Mouse (Mus musculus) 416B (cell line): ENCODE results near the gene Nrxn2.

Experiments used
- DNase-seq: peaks from one replicate; pipeline ENCODE4 v3.0.0; 2011; ENCODE audit warnings: low read depth

The Nrxn2 gene

GRCm38 (mm10) chr19:6542367-6543034, 124.0 kb downstream of the Nrxn2 start, which contains the start of gene Slc22a12:
Gene Slc22a12 (minus strand): TSS chr19:6543032.
- peak; percentile 33 for DNase-seq

DNA sequence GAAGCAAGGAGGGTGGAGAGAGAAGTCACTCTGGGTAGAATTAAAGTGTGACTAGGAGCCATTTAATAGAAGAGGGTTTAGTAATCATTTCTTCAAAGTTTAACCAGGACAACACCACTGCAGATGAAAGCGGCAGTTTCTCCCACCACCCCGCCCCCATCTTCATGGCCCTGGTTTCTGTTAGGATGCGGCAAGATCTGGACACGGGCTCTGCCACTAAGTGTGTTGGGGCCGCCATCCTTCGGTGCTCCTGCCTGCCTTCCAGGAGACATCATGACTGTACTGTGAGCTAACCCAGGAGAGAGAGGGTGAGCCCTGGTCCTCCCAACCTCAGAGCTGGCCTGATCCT, 124.5 kb downstream of the Nrxn2 start:
- DNase-seq = no peak

DNA sequence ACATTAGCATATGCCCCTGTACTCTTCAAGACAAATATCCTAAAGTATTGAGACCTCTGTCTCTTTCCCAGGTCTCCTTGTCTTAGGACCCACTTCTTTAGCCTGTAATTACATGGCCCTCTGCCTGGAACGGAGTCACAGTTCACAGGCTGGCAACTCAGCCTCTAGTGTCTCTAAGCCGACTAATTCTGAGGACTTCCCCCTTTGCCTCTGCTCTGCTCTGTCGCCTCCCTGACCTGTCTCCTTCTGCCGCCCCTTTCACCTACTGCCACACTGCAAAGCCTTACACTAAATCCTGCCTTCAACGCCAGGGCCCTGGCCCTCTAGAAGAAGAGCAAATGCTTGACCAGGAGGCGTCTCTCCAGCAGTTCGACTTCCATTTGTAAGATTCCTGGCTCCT, 125.0 kb downstream of the Nrxn2 start:
- DNase-seq = no peak

- DNase-seq = no peak
Measured at GRCm38 (mm10) chr19:6544712-6545111, 126.2 kb downstream of the Nrxn2 start.

- no peak for DNase-seq
Measured at GRCm38 (mm10) chr19:6545481-6545880, 127.0 kb downstream of the Nrxn2 start.

GRCm38 (mm10) chr19:6546096-6546495, 127.6 kb downstream of the Nrxn2 start:
- peak; percentile 37 for DNase-seq

- no peak for DNase-seq
Measured at GRCm38 (mm10) chr19:6547801-6548200, 129.3 kb downstream of the Nrxn2 start.

DNA sequence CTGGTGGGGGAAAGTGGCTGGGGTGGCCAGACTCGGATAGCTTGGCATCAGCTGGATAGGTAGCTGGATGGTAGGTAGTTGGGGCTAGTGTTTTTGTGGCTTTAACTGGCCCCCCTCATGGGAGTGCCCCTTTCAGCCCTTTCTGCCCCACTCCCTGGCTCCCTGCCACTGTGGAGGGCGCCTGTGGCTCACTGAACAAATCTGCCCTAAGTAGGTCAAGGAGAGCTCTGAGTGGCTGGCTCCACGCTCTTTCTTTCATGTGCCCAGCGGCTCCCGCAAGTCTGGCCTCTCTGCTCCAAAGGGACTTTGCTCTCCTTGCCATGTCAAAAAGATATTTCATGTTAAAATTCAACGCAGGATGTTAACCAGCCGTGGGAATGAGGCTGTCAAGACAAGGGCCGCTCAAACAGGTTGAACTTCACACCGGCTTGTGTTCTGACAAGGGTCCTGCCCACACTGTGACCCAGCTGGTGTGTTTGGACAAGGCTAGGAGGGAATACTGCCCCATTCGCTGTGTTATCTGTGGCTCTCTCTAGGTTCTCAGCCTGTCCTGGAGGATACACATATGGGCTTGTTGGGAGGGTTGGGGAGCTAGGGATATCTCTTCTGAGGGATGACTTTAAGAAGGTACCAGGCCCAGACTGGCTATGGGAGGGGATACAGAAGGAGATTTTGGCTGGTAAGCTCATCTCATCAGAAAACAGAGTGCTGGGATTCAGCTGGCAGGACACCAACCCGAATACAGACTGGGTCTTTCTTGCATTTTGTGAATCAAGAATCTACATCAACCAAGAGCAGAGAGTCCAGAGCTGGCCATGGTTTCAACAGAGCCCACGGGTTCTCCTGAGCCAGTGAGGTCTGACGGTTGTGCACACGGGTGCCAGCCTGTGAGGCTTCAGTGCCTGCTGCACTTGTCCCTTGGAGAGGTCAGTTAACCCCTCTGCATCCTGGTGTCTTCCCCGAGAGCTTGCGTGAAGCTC, 130.2 kb downstream of the Nrxn2 start:
- no peak for DNase-seq

GRCm38 (mm10) chr19:6549566-6549965, 131.0 kb downstream of the Nrxn2 start:
- DNase-seq = no peak

DNA sequence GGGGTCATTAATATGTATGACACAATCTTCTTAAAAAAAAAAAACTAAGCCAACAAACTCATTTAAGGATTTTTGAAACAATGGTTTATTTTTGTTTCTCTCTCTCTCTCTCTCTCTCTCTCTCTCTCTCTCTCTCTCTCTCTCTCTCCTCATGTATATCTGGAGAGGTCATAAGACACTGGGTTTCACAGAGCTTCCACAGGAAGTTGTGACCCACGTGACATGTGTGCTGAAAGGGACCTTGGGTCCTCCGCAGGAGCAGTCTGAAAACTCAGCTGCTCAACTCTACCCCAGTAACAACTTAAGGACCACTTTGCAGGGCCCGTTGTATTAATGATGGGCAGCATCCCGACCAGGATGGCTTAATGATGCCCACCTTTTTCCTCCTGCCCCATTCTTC, 132.7 kb downstream of the Nrxn2 start:
- DNase-seq = peak; percentile 26

- peak; percentile 75 for DNase-seq
Measured at GRCm38 (mm10) chr19:6552302-6553028, 133.9 kb downstream of the Nrxn2 start.

- DNase-seq = no peak
Measured at GRCm38 (mm10) chr19:6553174-6553573, 134.6 kb downstream of the Nrxn2 start.

DNA sequence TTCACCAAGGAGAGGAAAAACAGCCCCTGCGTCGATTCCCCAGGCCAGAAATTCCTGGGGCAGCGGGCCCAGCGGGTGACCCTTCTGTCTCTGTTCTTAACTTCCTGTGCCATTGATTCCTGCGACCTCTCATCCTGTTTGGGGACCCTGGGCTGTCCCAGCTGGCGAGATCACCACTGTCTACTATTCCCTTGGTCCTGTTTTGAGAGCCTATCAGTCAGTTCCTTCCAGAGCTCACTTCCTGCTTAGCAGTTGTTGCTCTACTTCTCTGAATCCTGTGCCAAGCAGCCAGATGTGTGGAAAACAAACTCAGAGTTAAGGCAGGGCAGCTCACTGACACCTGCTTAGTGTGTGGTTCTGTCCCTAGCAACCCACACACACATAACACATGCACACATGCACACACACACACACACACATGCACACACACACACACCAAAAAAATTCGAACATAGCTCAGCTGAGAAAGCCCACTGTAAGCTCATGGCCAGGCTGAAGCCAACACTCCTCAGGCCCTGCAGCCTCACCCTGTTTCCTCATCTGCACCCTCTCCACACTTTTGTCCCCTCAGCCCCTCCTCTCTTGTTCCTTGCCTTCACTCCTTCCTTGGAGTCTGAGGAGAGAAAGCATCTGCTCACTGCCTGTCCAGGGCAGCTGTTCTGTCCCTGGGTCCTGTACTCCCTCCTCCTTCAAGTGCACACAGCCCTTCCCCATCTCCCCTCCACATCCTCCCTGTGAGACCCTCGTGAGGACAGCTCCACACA, 135.5 kb downstream of the Nrxn2 start:
- DNase-seq = no peak

- no peak for DNase-seq
Measured at GRCm38 (mm10) chr19:6559576-6559975, 141.0 kb downstream of the Nrxn2 start.

- DNase-seq = no peak
Measured at GRCm38 (mm10) chr19:6560246-6560815, 141.8 kb downstream of the Nrxn2 start.

- DNase-seq = no peak
Measured at GRCm38 (mm10) chr19:6565136-6565535, 146.6 kb downstream of the Nrxn2 start.

- DNase-seq = no peak
Measured at GRCm38 (mm10) chr19:6566450-6566849, 147.9 kb downstream of the Nrxn2 start.

DNA sequence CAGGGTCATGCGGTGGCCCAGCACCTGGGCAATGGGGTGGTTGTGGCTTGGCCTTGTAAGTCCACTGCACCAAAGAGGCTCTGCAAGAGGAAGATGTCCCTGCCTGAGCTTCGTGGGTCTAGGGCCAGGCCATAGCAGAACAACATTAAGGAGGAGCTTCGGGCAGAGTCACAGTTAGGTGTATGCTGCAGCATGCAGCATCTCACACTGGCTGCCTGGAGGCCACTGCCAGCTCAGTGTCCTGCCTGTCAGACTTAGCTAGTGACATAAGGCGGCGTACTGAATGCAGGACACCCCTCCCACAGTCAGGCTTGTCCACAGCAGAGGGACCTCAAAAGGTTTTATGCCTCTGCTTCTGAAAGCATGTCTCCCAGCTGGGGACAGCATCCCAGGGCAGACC, 150.5 kb downstream of the Nrxn2 start:
- DNase-seq = no peak

DNA sequence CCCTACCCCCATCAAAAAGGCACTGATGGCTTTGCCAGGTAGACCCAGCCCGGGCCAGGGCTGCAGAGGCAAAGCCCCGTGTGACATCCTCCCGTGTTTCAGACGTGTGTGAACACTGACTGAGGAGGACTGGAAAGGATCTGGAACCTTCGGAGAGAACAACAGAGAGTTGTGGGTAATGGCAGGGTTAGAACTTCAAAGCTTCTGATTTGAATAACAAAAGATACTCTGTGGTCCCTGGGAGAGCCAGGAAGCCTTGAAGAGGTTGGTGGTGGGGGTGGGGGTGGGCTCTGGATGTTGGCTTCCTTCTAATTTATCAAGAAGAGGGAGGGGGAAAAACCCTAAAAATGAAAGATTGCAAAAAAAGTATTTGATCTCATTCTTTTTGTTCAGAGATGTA, 151.0 kb downstream of the Nrxn2 start:
- no peak for DNase-seq

DNA sequence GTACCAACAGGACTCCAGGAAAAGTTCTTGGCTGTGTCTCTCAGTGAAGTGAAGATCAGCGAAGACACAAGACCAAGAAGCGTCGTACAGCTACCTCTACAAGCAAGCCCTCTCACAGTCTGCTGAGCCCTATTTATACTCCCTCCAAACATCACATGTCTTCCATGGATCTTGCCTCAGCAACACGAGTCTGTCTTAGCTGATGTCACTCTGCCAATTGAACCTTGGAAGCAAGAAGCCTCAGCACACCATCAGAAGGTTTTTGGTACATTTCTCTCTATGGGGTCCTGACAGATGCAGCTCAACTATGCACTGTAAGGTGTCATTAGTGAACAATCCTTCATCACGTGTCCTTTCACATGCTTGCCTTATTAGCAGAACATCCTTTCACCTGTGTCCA, 152.9 kb downstream of the Nrxn2 start:
- no peak for DNase-seq

GRCm38 (mm10) chr19:6572001-6572400, 153.5 kb downstream of the Nrxn2 start:
- DNase-seq = no peak
